7 mouse cellular contexts compared by ENCODE assay signal in the genomic region with DNA sequence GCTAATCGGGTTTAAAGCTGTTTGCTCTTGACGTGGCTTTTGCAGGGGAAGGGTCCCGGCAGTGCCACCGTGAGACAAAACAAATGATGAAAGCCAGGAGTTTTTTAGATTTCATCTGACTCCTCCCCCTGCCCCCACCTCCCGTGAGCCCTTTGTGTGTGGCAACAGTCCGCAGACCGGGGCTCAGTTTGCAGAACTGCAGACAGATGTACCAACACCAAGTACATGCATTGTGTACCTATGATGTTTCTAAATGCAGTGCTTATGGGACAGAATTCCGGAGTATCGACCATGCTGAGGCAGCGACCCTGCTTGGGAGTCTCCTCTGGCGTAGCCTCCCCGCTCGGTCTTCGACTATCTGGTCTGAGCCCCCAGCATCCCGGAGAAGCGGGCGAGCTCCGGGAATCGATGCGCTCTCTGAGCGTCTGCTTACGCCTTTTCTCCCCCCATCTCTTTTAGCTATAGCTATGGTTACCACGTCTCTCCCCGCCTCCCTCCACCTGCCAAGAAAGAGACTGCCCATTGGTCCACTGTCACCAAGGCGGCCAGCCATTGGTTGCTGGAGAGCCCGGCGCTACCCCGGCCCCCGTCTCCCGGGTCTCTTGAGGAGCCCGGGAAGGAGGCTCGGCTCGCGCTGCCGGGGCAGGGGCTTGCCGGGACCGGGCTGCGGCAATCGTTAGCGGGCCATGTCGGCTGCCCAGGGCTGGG. TPM values are rescaled to one million over a fixed set of nuclear protein-coding genes. Genes with fewer than 3 reads are reported as not detected.
A peak's percentile ranks its signal among the peaks of the same experiment; 100 is the strongest.
DNase-seq lines count a peak whose midpoint lies in the region; ATAC-seq lines count a peak whose summit lies in the region.

Gene Klhdc10, plus strand, starts transcription at position 561 of the 708 bp plus-strand sequence.

- no peaks in the 10 kb centered on the region for H3K9me3 ChIP-seq in intestine, embryonic 16.5 days (ENCODE audit: control insufficient read depth, low read length)
- H3K9me3 ChIP-seq in midbrain, embryonic 11.5 days (ENCODE audit: control insufficient read depth, low read length) = no peaks in the 10 kb centered on the region

- peak; percentile 100 for ATAC-seq in intestine, embryonic 16.5 days
- peak; percentile 100 for ATAC-seq in midbrain, embryonic 11.5 days (ENCODE audit: low FRiP score)

- peak within 1 kb of the TSS; percentile 99 for H3K4me3 ChIP-seq in intestine, embryonic 16.5 days (ENCODE audit: low read length)
- peak within 1 kb of the TSS; percentile 99 for H3K4me3 ChIP-seq in midbrain, embryonic 11.5 days (ENCODE audit: low read depth, low read length)

- intact Hi-C loops in left cerebral cortex, postnatal 36 days (cut with DNase I) = loop anchor here (2.0 to 10.0 kb wide), 5 partner anchors 59 to 631 kb away; partner anchors contain the start of gene Copg2

- peak within 1 kb of the TSS; percentile 62 for H3K4me2 ChIP-seq in intestine, embryonic 16.5 days (ENCODE audit: low read depth, low read length)
- H3K4me2 ChIP-seq in midbrain, embryonic 11.5 days = peak within 1 kb of the TSS; percentile 73

- WGBS in intestine, embryonic 16.5 days = under 1% methylated on average over 40 of the region's 41 CpGs
- under 1% methylated on average over 41 of the region's 41 CpGs for WGBS in midbrain, embryonic 11.5 days

- peak; percentile 99 for DNase-seq in adrenal gland, adult 8-10 months
- peak; percentile 100 for DNase-seq in embryo, embryonic 9.5 days (ENCODE audit: extremely low spot score)
- peak; percentile 97 to 98 for DNase-seq in gastrocnemius, postnatal 4 days (ENCODE audit: low spot score in 2 of 2)
- peak; percentile 100 for DNase-seq in left cerebral cortex, postnatal 36 days (ENCODE audit: low spot score in 2 of 2)
- DNase-seq in midbrain, embryonic 11.5 days (ENCODE audit: low spot score, missing footprints) = peak; percentile 100
- DNase-seq in skeletal muscle tissue, adult 2 months (ENCODE audit: low read depth, low spot score) = peak; percentile 98

- H3K36me3 ChIP-seq in intestine, embryonic 16.5 days (ENCODE audit: control insufficient read depth, insufficient read depth, low read length) = no peaks in the 10 kb centered on the region
- H3K36me3 ChIP-seq in midbrain, embryonic 11.5 days (ENCODE audit: control insufficient read depth, insufficient read depth, low read length) = no peaks in the 10 kb centered on the region

- peaks cover 3% of the 10 kb centered on the region; the same call in 1 of the 2 replicates for H3K4me1 ChIP-seq in intestine, embryonic 16.5 days (ENCODE audit: control insufficient read depth, insufficient read depth, low read length)
- H3K4me1 ChIP-seq in midbrain, embryonic 11.5 days (ENCODE audit: control insufficient read depth, insufficient read depth, low read length) = no peaks in the 10 kb centered on the region

- H3K27me3 ChIP-seq in intestine, embryonic 16.5 days (replicated peaks; ENCODE audit: control insufficient read depth, insufficient read depth, low read length) = no peaks in the 10 kb centered on the region
- H3K27me3 ChIP-seq in midbrain, embryonic 11.5 days (ENCODE audit: control insufficient read depth, insufficient read depth, low read length) = no peaks in the 10 kb centered on the region

- H3K27ac ChIP-seq in intestine, embryonic 16.5 days (ENCODE audit: low read length) = peak within 1 kb of the TSS; percentile 96
- peak within 1 kb of the TSS; percentile 82 for H3K27ac ChIP-seq in midbrain, embryonic 11.5 days (ENCODE audit: low read depth, low read length)

- H3K9ac ChIP-seq in intestine, embryonic 16.5 days (ENCODE audit: low read depth, low read length) = peak within 1 kb of the TSS; percentile 92
- peak within 1 kb of the TSS; percentile 96 for H3K9ac ChIP-seq in midbrain, embryonic 11.5 days (ENCODE audit: low read length)

RNA-seq across cellular contexts. Expression of gene Klhdc10, which starts in this region (rescaled TPM):
- 10 to 100 TPM; 76.8 to 85.9 (median 84.7) TPM for total RNA-seq in adrenal gland, adult 8-10 months (2022)
- total RNA-seq in gastrocnemius, postnatal 4 days (2021) = 10 to 100 TPM; 73.6 to 86.9 TPM
- 10.0 and 11.6 TPM in 2 replicates for polyA plus RNA-seq in intestine, embryonic 16.5 days (2015; fragmentation: Nextera tagmentation; extraction: Ambion mirVana)
- 10 to 100 TPM; 98.0 to 99.2 TPM for total RNA-seq in left cerebral cortex, postnatal 36 days (2021)
- polyA plus RNA-seq in midbrain, embryonic 11.5 days (2014; fragmentation: Nextera tagmentation; extraction: Ambion mirVana) = 28.3 and 28.8 TPM in 2 replicates

Comparison
In these comparisons a context has a peak if more than half of its experiments do, and no peak if none do; other contexts are left out.
1. Peak in every context shown above with its lines: DNase-seq, ATAC-seq, H3K4me3 ChIP-seq and H3K27ac ChIP-seq.